In genomic region chr5:123344628-123344962, GRCm38 (mm10) we compare ENCODE assay signal across 8 mouse cellular contexts. TPM values are rescaled to one million over a fixed set of nuclear protein-coding genes. Genes with fewer than 3 reads are reported as not detected.
DNase-seq lines count a peak whose midpoint lies in the region; ATAC-seq and TF ChIP-seq lines count a peak whose summit lies in the region.

No protein-coding gene starts in this region.

- no peaks in the 10 kb centered on the region for H3K4me1 ChIP-seq in heart, adult 2 months (ENCODE audit: control insufficient read depth, insufficient read depth, low read length)
- H3K4me1 ChIP-seq in CH12.LX (ENCODE audit: control insufficient read depth in 1 of 2, insufficient read depth in 2 of 2) = peaks cover 9 to 39% of the 10 kb centered on the region in 2 experiments
- peaks cover 43% of the 10 kb centered on the region for H3K4me1 ChIP-seq in forebrain, embryonic 15.5 days
- peaks cover 15% of the 10 kb centered on the region for H3K4me1 ChIP-seq in liver, embryonic 16.5 days (ENCODE audit: control insufficient read depth, low read depth, low read length)

- no peak for TF ChIP-seq POLR2A in heart, adult 2 months (IDR thresholded peaks at IDR 0.05; ENCODE audit: insufficient read depth, low read depth, low read length)
- no peak for TF ChIP-seq POLR2A in CH12.LX (IDR thresholded peaks at IDR 0.05; ENCODE audit: low read depth, low read length)

- TF ChIP-seq EP300 in heart, adult 2 months (IDR thresholded peaks at IDR 0.05; ENCODE audit: insufficient read depth, low read depth, low read length) = no peak
- no peak for TF ChIP-seq EP300 in CH12.LX (IDR thresholded peaks at IDR 0.05; ENCODE audit: low read length)

- H3K9me3 ChIP-seq in CH12.LX (replicated peaks; ENCODE audit: low read length) = no peaks in the 10 kb centered on the region
- no peaks in the 10 kb centered on the region for H3K9me3 ChIP-seq in forebrain, embryonic 15.5 days
- H3K9me3 ChIP-seq in liver, embryonic 16.5 days (replicated peaks; ENCODE audit: control insufficient read depth, low read length) = no peaks in the 10 kb centered on the region

- H3K27ac ChIP-seq in heart, adult 2 months = peak overlapping the region; percentile 93
- peak overlapping the region; percentile 53 for H3K27ac ChIP-seq in CH12.LX (ENCODE audit: insufficient read depth, low read depth)
- H3K27ac ChIP-seq in forebrain, embryonic 15.5 days (replicated peaks) = peak overlapping the region; percentile 100
- H3K27ac ChIP-seq in liver, embryonic 16.5 days (ENCODE audit: low read length) = peak overlapping the region; percentile 78

- H3K9ac ChIP-seq in heart, adult 2 months (ENCODE audit: low read depth, low read length) = peak overlapping the region; percentile 96
- peak overlapping the region; percentile 76 for H3K9ac ChIP-seq in CH12.LX (ENCODE audit: insufficient read depth, low read depth)
- peak overlapping the region; percentile 97 for H3K9ac ChIP-seq in forebrain, embryonic 15.5 days (replicated peaks)
- peak overlapping the region; percentile 84 for H3K9ac ChIP-seq in liver, embryonic 16.5 days (ENCODE audit: low read depth, low read length)

- 4% methylated on average over 49 of the region's 51 CpGs for WGBS in heart, adult 2 months
- under 1% methylated on average over 51 of the region's 51 CpGs for WGBS in forebrain, embryonic 15.5 days
- WGBS in liver, embryonic 16.5 days (ENCODE audit: insufficient replicate concordance) = under 1% methylated on average over 46 of the region's 51 CpGs

- H3K27me3 ChIP-seq in heart, adult 2 months (ENCODE audit: control insufficient read depth, insufficient read depth, low read length) = no peaks in the 10 kb centered on the region
- peaks cover 7% of the 10 kb centered on the region for H3K27me3 ChIP-seq in CH12.LX (replicated peaks)
- no peaks in the 10 kb centered on the region for H3K27me3 ChIP-seq in forebrain, embryonic 15.5 days
- no peaks in the 10 kb centered on the region for H3K27me3 ChIP-seq in liver, embryonic 16.5 days (ENCODE audit: control insufficient read depth, insufficient read depth, low read depth, low read length)

- peaks cover 6% of the 10 kb centered on the region; the same call in 1 of the 2 replicates for H3K79me2 ChIP-seq in heart, adult 2 months (replicated peaks; ENCODE audit: control insufficient read depth, insufficient read depth, low read length)
- no peaks in the 10 kb centered on the region; the same call in 1 of the 2 replicates for H3K79me2 ChIP-seq in CH12.LX (replicated peaks; ENCODE audit: control insufficient read depth, extremely low read depth, insufficient read depth, poor library complexity, severe bottlenecking)

- DNase-seq in heart, adult 2 months = no peak
- no peak for DNase-seq in heart, postnatal 10 days
- DNase-seq in CH12.LX (ENCODE audit: extremely low read depth) = no peak
- DNase-seq in cerebellum, postnatal 10 days = no peak
- DNase-seq in frontal cortex, adult 2 months (ENCODE audit: extremely low spot score in 1 of 2, low spot score in 1 of 2) = no peak
- DNase-seq in embryo, embryonic 10 days (ENCODE audit: low spot score) = no peak

- in situ Hi-C loops in CH12.LX (cut with MboI; ENCODE audit: low pct_ligation_motif_present, low pct_unique_long_range_greater_than_20kb, low sequenced_read_pairs) = no loop called here

- H3K36me3 ChIP-seq in heart, adult 2 months (ENCODE audit: control insufficient read depth, insufficient read depth, low read length) = no peaks in the 10 kb centered on the region; the same call in 1 of the 2 replicates
- peaks cover 0 to 7% of the 10 kb centered on the region in 2 experiments for H3K36me3 ChIP-seq in CH12.LX (replicated peaks in 1 of 2; ENCODE audit: control insufficient read depth in 1 of 2, insufficient read depth in 1 of 2, low read length in 1 of 2)
- no peaks in the 10 kb centered on the region for H3K36me3 ChIP-seq in forebrain, embryonic 15.5 days
- no peaks in the 10 kb centered on the region for H3K36me3 ChIP-seq in liver, embryonic 16.5 days (ENCODE audit: control insufficient read depth, insufficient read depth)

- dilution Hi-C loops in CH12.LX (cut with MboI; ENCODE audit: extremely low pct_ligation_motif_present, extremely low pct_unique_long_range_greater_than_20kb, low sequenced_read_pairs) = no loop called here

- peak; percentile 47 for ATAC-seq in forebrain, embryonic 15.5 days (replicated peaks)
- ATAC-seq in liver, embryonic 16.5 days (ENCODE audit: low read depth) = peak; percentile 22

- intact Hi-C loops in heart, adult 2 months (cut with DNase I) = loop anchor here (1.0 kb wide), 1 partner anchor 20 kb away; no protein-coding TSS in a partner anchor
- intact Hi-C loops in heart, postnatal 10 days (cut with DNase I) = loop anchor here (5.0 kb wide), 1 partner anchor 47 kb away; no protein-coding TSS in a partner anchor

- no peak for TF ChIP-seq CTCF in heart, adult 2 months (IDR thresholded peaks at IDR 0.05)
- TF ChIP-seq CTCF in CH12.LX (conservative IDR thresholded peaks at IDR 0.05 in 1 of 2, IDR thresholded peaks at IDR 0.05 in 1 of 2; ENCODE audit: low read depth in 2 of 2, low read length in 2 of 2) = no peak

- H3K4me3 ChIP-seq in heart, adult 2 months = peak overlapping the region; percentile 83
- H3K4me3 ChIP-seq in CH12.LX (replicated peaks in 1 of 3; ENCODE audit: low read depth in 2 of 3, low read length in 2 of 3, poor library complexity in 1 of 3) = peak overlapping the region; percentile 60 to 80 (median 74)
- H3K4me3 ChIP-seq in forebrain, embryonic 15.5 days = peak overlapping the region; percentile 93
- peak overlapping the region; percentile 85 for H3K4me3 ChIP-seq in liver, embryonic 16.5 days (ENCODE audit: low read depth, low read length)

- no peak for TF ChIP-seq RAD21 in CH12.LX (IDR thresholded peaks at IDR 0.05; ENCODE audit: low read depth, low read length)

- H3K4me2 ChIP-seq in CH12.LX (ENCODE audit: insufficient read depth, low read depth, poor library complexity, severe bottlenecking) = peak overlapping the region; percentile 96; the same call in 1 of the 2 replicates
- peak overlapping the region; percentile 75 for H3K4me2 ChIP-seq in forebrain, embryonic 15.5 days (replicated peaks)
- H3K4me2 ChIP-seq in liver, embryonic 16.5 days (ENCODE audit: low read depth, low read length) = peak overlapping the region; percentile 94

TF ChIP-seq in CH12.LX, 34 proteins besides CTCF, POLR2A, EP300 and RAD21:
- TF ChIP-seq UBTF (IDR thresholded peaks at IDR 0.05; ENCODE audit: low read depth, low read length) (0 out of 2 replicates have a peak, but pooled peaks have one; percentile 23), MYC (IDR thresholded peaks at IDR 0.05; ENCODE audit: low read depth, low read length) (no peak), CHD1 (IDR thresholded peaks at IDR 0.05; ENCODE audit: low read depth, low read length) (no peak), JUND (conservative IDR thresholded peaks at IDR 0.05; ENCODE audit: low read depth, low read length) (no peak)

RNA-seq across cellular contexts. Expression of gene Bcl7a, which starts 1.0 kb away (rescaled TPM):
- total RNA-seq in heart, adult 2 months (2021) = 10 to 100 TPM in 1 of 2 experiments, 1 to 10 TPM in 1; 9.2 to 10.3 TPM
- 6.3 and 8.3 TPM in 2 replicates for polyA plus RNA-seq in heart, adult 2 months (2012; rRNA removed)
- 10 to 100 TPM; 11.9 to 14.2 TPM for total RNA-seq in heart, postnatal 10 days (2021)
- total RNA-seq in CH12.LX (2012; rRNA removed) = 3.6 and 4.3 TPM in 2 replicates
- 1.9 and 2.3 TPM in 2 replicates for total RNA-seq in CH12.LX (2014; rRNA removed)
- 6.3 and 7.2 TPM in 2 replicates for polyA plus RNA-seq in CH12.LX (2012; ENCODE audit: insufficient read length, low read depth)
- 80.6 and 89.3 TPM in 2 replicates for polyA plus RNA-seq in forebrain, embryonic 15.5 days (2015; fragmentation: Nextera tagmentation; extraction: Ambion mirVana)
- 5.5 and 6.0 TPM in 2 replicates for polyA plus RNA-seq in liver, embryonic 16.5 days (2015; fragmentation: Nextera tagmentation; extraction: Ambion mirVana)
- polyA plus RNA-seq in frontal cortex, adult 2 months (2012; rRNA removed) = 37.0 and 40.7 TPM in 2 replicates

RNA-seq across cellular contexts. Expression of gene Mlxip, which starts 50.0 kb away (rescaled TPM):
- 10 to 100 TPM; 27.8 to 27.9 TPM for total RNA-seq in heart, adult 2 months (2021)
- polyA plus RNA-seq in heart, adult 2 months (2012; rRNA removed) = 34.3 and 45.4 TPM in 2 replicates
- total RNA-seq in heart, postnatal 10 days (2021) = 10 to 100 TPM; 24.7 to 26.3 TPM
- total RNA-seq in CH12.LX (2012; rRNA removed) (5.8 and 7.4 TPM in 2 replicates), CH12.LX (2014; rRNA removed) (4.3 and 4.4 TPM in 2 replicates)
- 15.4 and 17.9 TPM in 2 replicates for polyA plus RNA-seq in CH12.LX (2012; ENCODE audit: insufficient read length, low read depth)
- polyA plus RNA-seq in forebrain, embryonic 15.5 days (2015; fragmentation: Nextera tagmentation; extraction: Ambion mirVana) = 16.9 and 17.0 TPM in 2 replicates
- 3.6 and 3.9 TPM in 2 replicates for polyA plus RNA-seq in liver, embryonic 16.5 days (2015; fragmentation: Nextera tagmentation; extraction: Ambion mirVana)
- polyA plus RNA-seq in frontal cortex, adult 2 months (2012; rRNA removed) = 18.5 and 19.4 TPM in 2 replicates
